Mouse (Mus musculus) gastrocnemius, postnatal 10 days (tissue): ENCODE results near the gene Dixdc1. TPM values are rescaled to one million over a fixed set of nuclear protein-coding genes. Genes with fewer than 3 reads are reported as not detected.
"Not testable (repeated sequence)": the region's sequence is repeated elsewhere in the genome, so short reads cannot be mapped to it uniquely, and the experiment has no call there.

Experiments
- DNase-seq: peaks from one replicate; pipeline ENCODE4 v3.0.0; 2021; ENCODE audit warnings: mixed read lengths
- total RNA-seq, 2 experiments: library from RNA; stranded (reverse); gene quantifications; 2 replicates each; pipeline ENCODE4 v1.2.3; 2021

Gene Dixdc1
- total RNA-seq, 2 experiments from 2014 or later = 6.2 to 9.3 TPM

DNA sequence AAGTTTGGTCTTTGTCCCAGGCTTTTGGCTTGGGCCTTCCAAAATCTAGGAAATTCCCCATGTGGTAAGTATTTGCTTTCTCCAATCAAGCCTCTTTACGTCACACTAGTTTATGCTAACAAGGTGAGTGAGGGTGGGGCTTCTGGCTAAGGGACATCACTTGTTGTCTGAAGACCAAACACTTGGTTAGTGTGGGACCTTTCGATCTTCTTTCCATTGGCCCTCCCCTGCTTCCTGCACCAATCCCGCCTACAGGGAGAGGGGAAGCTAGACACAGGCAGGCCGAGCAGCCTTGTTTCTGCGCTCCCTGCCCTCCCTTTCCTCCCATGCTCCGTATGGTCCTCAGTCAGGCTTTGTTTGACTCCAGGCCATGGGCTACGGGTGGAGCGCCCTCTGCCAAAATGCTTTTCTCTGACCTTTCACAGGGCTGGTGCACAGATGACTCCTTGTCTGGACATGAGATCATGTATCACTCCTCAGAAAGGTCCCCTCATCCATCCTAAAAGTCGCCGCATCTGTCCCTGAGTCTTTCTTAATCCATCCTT is 92.4 kb downstream of the Dixdc1 start:
- DNase-seq = no peak

DNA sequence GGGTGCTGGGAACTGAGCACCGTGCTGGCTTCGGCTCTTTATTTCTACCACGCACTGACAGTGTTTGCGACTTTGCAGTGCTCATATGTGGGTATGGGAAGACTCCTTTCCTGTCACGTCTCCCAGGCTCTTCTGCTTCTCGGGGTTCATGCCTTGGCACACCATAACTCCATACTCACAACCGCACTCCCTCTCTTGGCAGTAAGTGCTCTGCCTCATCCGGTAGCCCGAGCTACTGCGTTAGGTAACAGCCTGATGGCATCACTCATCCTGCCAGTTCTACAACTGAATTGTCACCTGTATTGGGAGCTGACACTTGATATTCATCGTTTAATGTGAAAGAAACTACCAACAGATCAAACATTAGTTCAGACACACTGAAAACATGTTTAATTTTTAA is 105.0 kb downstream of the Dixdc1 start:
- no peak for DNase-seq

DNA sequence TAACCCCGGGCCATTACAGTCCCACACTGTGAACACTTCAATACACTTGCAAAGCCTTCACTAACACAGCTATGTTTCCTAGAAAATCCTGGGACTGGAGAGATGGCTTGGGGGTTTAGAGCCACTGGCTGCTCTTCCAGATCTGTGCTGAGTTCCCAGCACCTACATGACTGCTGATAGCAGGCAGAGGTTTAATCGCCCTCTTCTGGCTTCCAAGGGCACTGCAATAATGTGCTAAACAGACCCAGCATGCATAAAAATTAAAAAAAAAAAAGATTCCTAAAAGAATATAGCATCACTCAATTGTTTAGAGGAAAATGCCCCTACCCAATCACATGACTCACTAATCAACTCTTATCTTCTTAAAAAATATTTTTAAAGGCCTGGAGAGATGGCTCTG is 106.3 kb downstream of the Dixdc1 start:
- no peak for DNase-seq

DNA sequence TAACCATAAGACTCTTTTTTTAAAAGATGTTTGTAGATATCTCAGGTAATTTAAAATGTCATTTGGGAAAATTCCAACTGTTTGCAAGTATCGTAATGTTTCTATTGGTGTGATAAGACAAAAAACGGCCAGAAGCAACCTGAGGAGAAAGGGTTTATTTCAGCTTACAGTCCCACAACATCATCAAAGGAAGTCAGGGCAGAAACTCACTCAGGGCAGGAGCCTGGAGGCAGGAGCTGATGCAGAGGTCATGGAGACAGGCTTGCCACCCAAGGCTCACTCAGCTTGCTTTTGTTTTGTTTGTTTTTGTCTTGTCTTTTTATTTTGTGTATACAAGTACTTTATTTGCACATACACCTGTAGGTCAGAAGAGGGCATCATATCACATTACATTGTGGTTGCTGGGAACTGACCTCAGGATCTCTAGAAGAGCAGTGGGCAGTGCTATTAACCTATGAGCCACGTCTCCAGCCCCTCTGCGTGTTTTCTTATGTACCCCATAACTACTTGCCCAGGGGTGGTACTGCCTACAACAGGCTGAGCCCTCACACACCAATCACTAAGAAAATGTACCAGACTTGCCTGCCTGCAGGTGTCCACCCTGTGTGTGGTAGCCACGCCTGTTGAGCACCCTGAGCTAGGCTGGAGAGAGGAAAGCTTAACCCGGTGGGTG is 107.2 kb downstream of the Dixdc1 start:
- no peak for DNase-seq

DNA sequence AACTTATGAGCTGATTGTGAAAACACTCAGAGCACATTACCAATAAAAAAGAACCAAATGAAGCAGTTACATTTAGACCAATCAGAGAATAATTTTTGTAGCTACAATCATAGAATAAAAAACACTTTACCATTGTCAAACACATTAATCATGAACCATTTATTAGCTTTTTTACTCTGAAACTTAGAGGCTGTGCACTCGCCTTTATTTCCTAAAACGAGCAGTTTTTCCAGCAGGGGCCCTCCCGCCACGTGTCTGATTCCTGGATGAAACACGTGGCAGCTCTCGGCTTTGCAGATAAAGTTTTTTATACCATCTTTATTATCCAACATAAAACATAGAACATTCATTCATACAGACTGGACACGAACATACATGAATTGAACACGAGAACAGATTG is 108.4 kb downstream of the Dixdc1 start:
- DNase-seq = not testable (repeated sequence)

DNA sequence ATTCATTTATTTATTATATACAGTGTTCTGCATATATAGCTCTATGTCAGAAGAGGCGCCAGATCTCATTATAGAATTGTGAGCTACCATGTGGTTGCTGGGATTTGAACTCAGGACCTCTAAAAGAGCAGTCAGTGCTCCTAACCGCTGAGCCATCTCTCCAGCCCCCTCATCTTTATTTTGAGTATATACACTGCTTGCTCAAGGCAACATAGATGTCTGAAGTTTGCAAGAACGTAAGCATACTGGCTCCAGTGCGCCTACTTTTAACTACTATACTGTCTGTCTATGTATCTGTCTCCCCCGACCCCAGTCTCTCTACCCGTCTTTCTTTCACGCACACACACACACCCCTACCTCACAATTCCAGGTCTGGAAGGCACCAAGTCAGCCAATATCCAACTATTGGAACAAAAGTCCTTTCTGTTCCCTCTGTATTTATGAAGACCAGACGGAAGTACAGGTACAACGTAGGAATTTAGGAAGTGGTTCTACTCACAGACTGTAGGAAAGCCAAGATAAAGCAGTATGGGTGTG is 121.5 kb downstream of the Dixdc1 start:
- no peak for DNase-seq

DNA sequence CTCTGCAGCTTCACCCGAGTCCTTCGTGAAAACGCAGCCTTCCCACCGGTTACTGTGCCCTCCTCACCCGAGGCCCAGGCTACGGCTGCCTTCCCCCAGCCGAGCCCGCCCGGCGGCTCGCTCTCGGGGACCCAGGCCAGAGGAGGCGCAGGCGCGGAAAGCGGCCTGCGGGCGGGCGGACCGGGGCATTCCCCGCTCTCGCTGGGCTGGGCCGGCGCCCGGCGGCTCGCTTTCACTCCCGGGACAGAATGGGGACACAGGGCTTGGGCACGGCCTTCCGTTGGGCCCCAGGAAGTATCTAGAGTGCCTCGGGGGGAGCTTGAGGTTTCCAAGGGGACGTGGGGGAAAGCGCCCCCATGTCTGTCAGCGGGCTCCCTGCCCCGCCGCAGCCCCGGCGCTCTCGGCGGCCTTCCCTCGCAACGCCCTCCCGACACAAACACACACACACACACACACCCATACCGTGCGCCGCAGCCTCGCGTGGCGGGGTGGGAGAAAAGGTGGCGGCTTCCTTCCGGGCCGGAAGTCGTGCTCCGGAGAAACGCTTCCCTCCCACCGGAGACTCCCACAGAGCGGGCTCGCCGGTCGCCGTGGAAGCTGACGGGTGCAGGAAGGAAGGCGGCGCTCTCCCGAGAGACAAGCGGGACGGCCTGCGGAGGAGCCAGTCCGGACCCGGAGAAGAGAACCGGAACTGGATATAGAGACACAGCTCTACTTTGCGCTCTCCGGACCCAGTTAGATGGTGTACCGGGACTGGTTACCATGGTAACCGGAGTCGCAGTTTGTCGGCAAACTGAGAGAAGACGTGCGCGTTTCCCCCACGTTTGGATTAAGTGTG is 122.3 kb downstream of the Dixdc1 start, which contains the start of the genes Pih1d2 and Nkapd1:
Gene Pih1d2, plus strand, starts transcription at position 556 of the 838 bp plus-strand sequence.
Gene Nkapd1, minus strand, starts transcription at position 699 of the 838 bp plus-strand sequence.
- peak; percentile 70 for DNase-seq

DNA sequence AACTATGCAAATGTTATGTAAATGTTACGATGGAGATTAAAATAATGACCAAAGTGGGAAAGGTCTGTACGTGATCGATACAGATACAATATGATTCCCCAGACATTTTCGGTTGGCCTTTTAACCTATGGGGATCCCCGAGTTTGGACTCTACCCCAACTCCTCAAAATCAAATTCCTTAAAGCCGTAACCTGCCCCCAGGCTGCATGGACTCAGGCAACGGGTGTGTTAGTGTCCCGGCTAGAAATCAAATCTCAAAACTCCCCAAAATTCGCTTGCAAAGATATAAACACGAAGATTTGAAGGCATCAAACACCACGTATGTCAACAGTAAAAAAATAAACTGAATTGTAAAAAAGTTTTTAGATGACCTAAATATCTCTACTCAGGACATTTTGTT is 123.2 kb downstream of the Dixdc1 start:
- DNase-seq = no peak

Other genes starting within 250 kb of the Dixdc1 start
- gene Plet1, start 245.0 kb downstream of the Dixdc1 start, total RNA-seq = not detected
- 10 to 100 TPM; 19.0 to 19.3 TPM for gene Pts, start 210.8 kb downstream of the Dixdc1 start, total RNA-seq
- gene Il18, start 184.7 kb downstream of the Dixdc1 start, total RNA-seq = 1 to 10 TPM in 1 of 2 experiments, under 1 TPM in 1; 0.90 to 1.2 TPM
- under 1 TPM; 0.14 to 0.27 TPM for gene Bco2, start 184.3 kb downstream of the Dixdc1 start, total RNA-seq
- not detected for gene Tex12, start 178.2 kb downstream of the Dixdc1 start, total RNA-seq
- 100 to 1,000 TPM; 321 to 381 TPM for gene Sdhd, start 135.7 kb downstream of the Dixdc1 start, total RNA-seq
- 100 to 1,000 TPM; 140 to 148 TPM for gene Timm8b, start 135.6 kb downstream of the Dixdc1 start, total RNA-seq
- gene Pih1d2, start 122.2 kb downstream of the Dixdc1 start, total RNA-seq = under 1 TPM; 0.27 to 0.42 TPM
- 10 to 100 TPM; 12.2 to 16.0 TPM for gene Nkapd1, start 122.1 kb downstream of the Dixdc1 start, total RNA-seq
- 100 to 1,000 TPM; 196 to 235 TPM for gene Dlat, start 79.7 kb downstream of the Dixdc1 start, total RNA-seq
- 1 to 10 TPM; 1.8 to 2.2 TPM for gene 2310030G06Rik, start 7.0 kb upstream of the Dixdc1 start, total RNA-seq
- 100 to 1,000 TPM; 667 to 687 TPM for gene Cryab, start 11.8 kb upstream of the Dixdc1 start, total RNA-seq
- gene Hspb2, start 12.8 kb upstream of the Dixdc1 start, total RNA-seq = 100 to 1,000 TPM; 120 to 128 TPM
- 1 to 10 TPM; 4.0 to 4.9 TPM for gene Fdxacb1, start 28.7 kb upstream of the Dixdc1 start, total RNA-seq
- gene Alg9, start 35.5 kb upstream of the Dixdc1 start, total RNA-seq = 10 to 100 TPM in 1 of 2 experiments, 1 to 10 TPM in 1; 8.2 to 13.4 TPM
- gene 1110032A03Rik, start 36.0 kb upstream of the Dixdc1 start, total RNA-seq = 10 to 100 TPM; 11.4 to 12.6 TPM
- gene Ppp2r1b, start 105.8 kb upstream of the Dixdc1 start, total RNA-seq = 10 to 100 TPM in 1 of 2 experiments, 1 to 10 TPM in 1; 7.0 to 10.3 TPM